Mouse (Mus musculus) intestine, embryonic 16.5 days (tissue): Measurements from ENCODE around the gene Hint1. TPM values are rescaled to one million over a fixed set of nuclear protein-coding genes. Genes with fewer than 3 reads are reported as not detected.
"Not testable (repeated sequence)": the region's sequence is repeated elsewhere in the genome, so short reads cannot be mapped to it uniquely, and the experiment has no call there.

ENCODE experiments used
- ATAC-seq: fragments of 200-750 bp; cut with Nextera tagmentation; 2 replicates; pipeline ENCODE4 v1.8.0; 2017; ENCODE audit warnings: moderate TSS enrichment, moderate library complexity
- H3K27ac ChIP-seq: fragments of 300-500 bp; sonication (generic); 2 replicates; pipeline ENCODE4 v1.5.1; 2014; ENCODE audit warnings: mild to moderate bottlenecking, low read length
- H3K27me3 ChIP-seq: fragments of 300-500 bp; sonication (generic); replicated peaks from 2 replicates; pipeline ENCODE4 v1.6.1; 2014; ENCODE audit warnings: low read length, control low read depth, mixed read lengths; ENCODE audit not compliant: control insufficient read depth, insufficient read depth
- H3K36me3 ChIP-seq: fragments of 300-500 bp; sonication (generic); 2 replicates; pipeline ENCODE4 v1.6.1; 2014; ENCODE audit warnings: low read length, control low read depth; ENCODE audit not compliant: control insufficient read depth, insufficient read depth
- H3K4me1 ChIP-seq: fragments of 300-500 bp; sonication (generic); 2 replicates; pipeline ENCODE4 v1.6.1; 2014; ENCODE audit warnings: low read length, control low read depth, mixed read lengths; ENCODE audit not compliant: control insufficient read depth, insufficient read depth
- H3K4me2 ChIP-seq: fragments of 300-500 bp; sonication (generic); 2 replicates; pipeline ENCODE4 v1.6.1; 2014; ENCODE audit warnings: low read depth, low read length, control low read depth
- H3K4me3 ChIP-seq: fragments of 300-500 bp; sonication (generic); 2 replicates; pipeline ENCODE4 v1.5.1; 2014; ENCODE audit warnings: mild to moderate bottlenecking, low read length
- H3K9ac ChIP-seq: fragments of 300-500 bp; sonication (generic); 2 replicates; pipeline ENCODE4 v1.6.1; 2014; ENCODE audit warnings: low read depth, low read length
- H3K9me3 ChIP-seq: fragments of 300-500 bp; sonication (generic); 2 replicates; pipeline ENCODE4 v1.6.1; 2016; ENCODE audit warnings: low read length, control low read depth; ENCODE audit not compliant: control insufficient read depth
- WGBS: fragments of 180-500 bp; shearing (Covaris S2); extraction: QIAGEN DNeasy Blood & Tissue Kit; methylation state at CpG from one replicate; pipeline ENCODE4 v1.1.7; 2014; 5-methylcytosine and 5-hydroxymethylcytosine counted together
- polyA plus RNA-seq: library from polyadenylated mRNA; unstranded; fragments of >200 nt; fragmentation: Nextera tagmentation; extraction: Ambion mirVana; gene quantifications from 2 replicates; pipeline ENCODE4 v1.2.1, GENCODE M21; 2015

The Hint1 gene
- polyA plus RNA-seq, 1 experiment from 2014 or later = 732 TPM

GRCm38 (mm10) chr11:54839696-54840095, 26.5 kb upstream of the Hint1 start:
- no peak overlapping the region for H3K27ac ChIP-seq
- no peak overlapping the region for H3K4me3 ChIP-seq
- H3K4me1 ChIP-seq = no peaks in the 10 kb centered on the region
- H3K9me3 ChIP-seq = no peaks in the 10 kb centered on the region
- no peaks in the 10 kb centered on the region for H3K36me3 ChIP-seq
- no peak overlapping the region for H3K9ac ChIP-seq
- no peak overlapping the region for H3K4me2 ChIP-seq
- no peaks in the 10 kb centered on the region for H3K27me3 ChIP-seq
- ATAC-seq = no peak
- 91% methylated on average over 4 of the region's 4 CpGs for WGBS

DNA sequence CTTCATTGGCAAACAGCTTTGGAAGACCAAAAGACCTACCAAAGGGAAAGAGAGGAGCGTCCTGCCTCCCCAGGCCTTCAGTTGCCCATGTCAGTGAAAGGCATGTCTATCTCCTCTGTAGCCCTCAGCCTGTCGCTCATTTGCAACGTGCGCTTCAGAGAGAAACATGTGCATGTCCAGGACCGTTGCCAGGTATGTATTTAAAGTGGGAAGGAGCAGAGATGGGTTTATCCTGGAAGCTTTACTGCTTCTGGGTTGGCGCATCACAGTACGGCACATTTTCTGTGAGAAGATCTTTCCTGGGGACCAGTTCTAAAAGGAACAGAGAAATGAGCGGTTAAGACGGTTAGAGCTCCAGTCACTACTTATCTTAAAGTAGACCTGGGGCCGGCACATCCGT, 25.3 kb upstream of the Hint1 start:
- 90% methylated on average over 11 of the region's 11 CpGs for WGBS
- Histone ChIP-seq H3K4me1 (no peaks in the 10 kb centered on the region), H3K9ac (no peak overlapping the region), H3K4me2 (no peak overlapping the region), H3K27ac (no peak overlapping the region), H3K9me3 (no peaks in the 10 kb centered on the region), H3K36me3 (no peaks in the 10 kb centered on the region), H3K4me3 (no peak overlapping the region), H3K27me3 (no peaks in the 10 kb centered on the region)
- no peak for ATAC-seq

GRCm38 (mm10) chr11:54844424-54844823, 21.8 kb upstream of the Hint1 start:
- ATAC-seq = no peak
- no peak overlapping the region for H3K4me3 ChIP-seq
- no peak overlapping the region for H3K4me2 ChIP-seq
- H3K36me3 ChIP-seq = no peaks in the 10 kb centered on the region
- H3K27me3 ChIP-seq = no peaks in the 10 kb centered on the region
- H3K4me1 ChIP-seq = no peaks in the 10 kb centered on the region
- 72% methylated on average over 9 of the region's 9 CpGs for WGBS
- no peak overlapping the region for H3K9ac ChIP-seq
- no peak overlapping the region for H3K27ac ChIP-seq
- no peaks in the 10 kb centered on the region for H3K9me3 ChIP-seq

DNA sequence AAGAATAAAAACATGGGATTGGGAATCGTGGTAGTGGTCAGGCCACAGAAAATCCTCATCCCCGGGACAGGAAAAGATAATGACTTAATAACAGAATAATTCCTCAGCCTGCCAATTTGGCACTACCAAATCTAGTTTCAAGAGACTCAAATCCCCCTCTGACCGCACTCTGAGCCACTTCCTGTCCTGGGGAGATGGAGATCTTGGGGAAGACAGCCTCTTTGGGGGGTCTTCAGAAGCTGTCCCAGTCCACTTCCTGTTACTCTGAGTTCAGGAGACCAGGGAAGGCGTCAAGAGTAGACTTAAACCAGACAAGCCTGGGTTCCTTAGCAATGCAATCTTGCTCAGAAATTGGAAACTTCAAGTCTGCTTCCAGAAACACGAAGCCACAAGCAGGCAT, 21.2 kb upstream of the Hint1 start:
- Histone ChIP-seq H3K4me1 (no peaks in the 10 kb centered on the region), H3K36me3 (no peaks in the 10 kb centered on the region), H3K4me2 (no peak overlapping the region), H3K4me3 (no peak overlapping the region), H3K9ac (no peak overlapping the region), H3K27ac (no peak overlapping the region), H3K27me3 (no peaks in the 10 kb centered on the region), H3K9me3 (no peaks in the 10 kb centered on the region)
- ATAC-seq = no peak
- WGBS = 76% methylated on average over 5 of the region's 5 CpGs

DNA sequence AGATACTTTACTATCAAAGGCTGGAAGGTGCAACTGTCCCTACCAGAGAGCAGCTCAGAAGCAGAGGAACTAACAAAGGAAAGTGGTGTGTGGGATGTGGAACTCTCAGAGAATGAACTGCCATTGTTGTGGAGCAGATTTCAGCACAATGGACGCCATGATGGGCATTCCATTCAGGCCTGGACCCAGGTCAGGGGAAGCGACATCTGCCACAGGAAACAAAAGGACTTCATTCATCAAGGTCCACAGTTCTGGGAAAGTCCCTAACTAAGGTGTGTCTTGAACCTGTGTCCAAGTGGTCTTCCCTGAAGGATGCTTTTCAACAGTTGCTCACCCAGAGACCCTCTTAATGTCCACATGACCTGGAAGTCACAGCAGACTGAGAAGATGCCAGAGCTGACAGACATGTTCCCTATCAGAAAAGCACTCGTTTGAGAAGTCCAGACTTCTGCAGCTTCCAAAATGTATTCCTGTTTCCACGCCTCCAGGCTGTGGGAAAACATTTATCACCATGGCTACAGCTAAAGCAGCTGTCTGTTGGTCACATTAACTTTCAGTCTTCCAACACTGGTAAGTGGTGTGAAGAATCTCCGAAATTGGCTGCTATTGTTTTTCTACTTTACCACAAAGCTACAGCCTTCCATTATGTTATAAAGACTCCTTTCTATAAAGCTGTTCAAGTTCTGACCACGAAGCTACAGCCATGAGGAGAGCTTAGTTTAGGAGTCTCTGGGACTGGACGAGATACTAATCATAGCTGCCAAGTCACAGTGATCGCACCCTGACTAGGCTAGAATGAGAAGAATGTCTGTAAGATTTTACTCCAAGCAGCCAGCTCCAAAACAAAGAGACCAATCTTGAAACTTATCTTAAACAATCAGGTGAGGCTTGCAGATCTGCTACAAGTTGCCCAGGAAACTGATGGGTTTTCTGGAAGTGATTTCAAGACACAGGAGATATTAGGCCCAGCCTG, 20.4 kb upstream of the Hint1 start:
- Histone ChIP-seq H3K36me3 (no peaks in the 10 kb centered on the region), H3K4me2 (no peak overlapping the region), H3K4me1 (no peaks in the 10 kb centered on the region), H3K4me3 (no peak overlapping the region), H3K9me3 (no peaks in the 10 kb centered on the region), H3K27ac (no peak overlapping the region), H3K9ac (0 out of 2 replicates have a peak overlapping the region, but pooled peaks have one; percentile 30), H3K27me3 (no peaks in the 10 kb centered on the region)
- ATAC-seq = no peak
- WGBS = 48% methylated on average over 8 of the region's 8 CpGs

GRCm38 (mm10) chr11:54849961-54850758, 16.0 kb upstream of the Hint1 start:
- Histone ChIP-seq H3K27me3 (no peaks in the 10 kb centered on the region), H3K27ac (no peak overlapping the region), H3K4me2 (no peak overlapping the region), H3K9me3 (no peaks in the 10 kb centered on the region), H3K4me1 (no peaks in the 10 kb centered on the region), H3K4me3 (no peak overlapping the region), H3K36me3 (no peaks in the 10 kb centered on the region), H3K9ac (no peak overlapping the region)
- no peak for ATAC-seq
- WGBS = 82% methylated on average over 10 of the region's 10 CpGs

- no peak for ATAC-seq
- H3K27me3 ChIP-seq = no peaks in the 10 kb centered on the region
- no peaks in the 10 kb centered on the region for H3K9me3 ChIP-seq
- no peaks in the 10 kb centered on the region for H3K36me3 ChIP-seq
- H3K4me3 ChIP-seq = no peak overlapping the region
- H3K4me2 ChIP-seq = no peak overlapping the region
- WGBS = 91% methylated on average over 12 of the region's 12 CpGs
- no peak overlapping the region for H3K9ac ChIP-seq
- H3K4me1 ChIP-seq = no peaks in the 10 kb centered on the region
- H3K27ac ChIP-seq = no peak overlapping the region
Measured at GRCm38 (mm10) chr11:54851656-54852055, 14.5 kb upstream of the Hint1 start.

DNA sequence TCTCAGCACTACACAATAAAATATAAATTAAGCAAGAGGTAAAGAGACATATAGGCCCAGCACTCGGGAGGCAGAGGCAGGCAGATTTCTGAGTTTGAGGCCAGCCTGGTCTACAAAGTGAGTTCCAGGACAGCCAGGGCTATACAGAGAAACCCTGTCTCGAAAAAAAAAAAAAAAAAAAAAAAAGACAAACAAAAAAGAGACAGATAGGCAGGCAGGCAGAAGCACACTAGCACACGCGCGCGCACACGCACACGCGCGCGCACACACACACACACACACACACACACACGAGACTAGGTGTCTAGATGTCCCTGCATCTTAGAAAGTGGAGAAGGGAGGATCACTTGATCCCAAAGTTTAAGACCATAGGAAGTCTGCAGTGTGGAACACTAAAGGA, 7.3 kb upstream of the Hint1 start:
- H3K27ac ChIP-seq, H3K9ac ChIP-seq, H3K9me3 ChIP-seq, H3K4me3 ChIP-seq, H3K4me1 ChIP-seq, ATAC-seq, H3K36me3 ChIP-seq, H3K4me2 ChIP-seq, H3K27me3 ChIP-seq: not testable (repeated sequence)
- WGBS = 96% methylated on average over 11 of the region's 12 CpGs

- Histone ChIP-seq H3K4me1 (peaks cover 6% of the 10 kb centered on the region; the same call in 1 of the 2 replicates), H3K27me3 (no peaks in the 10 kb centered on the region), H3K4me3 (peak overlapping the region; percentile 67), H3K9ac (peak overlapping the region; percentile 78), H3K36me3 (no peaks in the 10 kb centered on the region), H3K9me3 (no peaks in the 10 kb centered on the region), H3K4me2 (peak overlapping the region; percentile 74), H3K27ac (no peak overlapping the region; the same call in 1 of the 2 replicates)
- no peak for ATAC-seq
- WGBS = 20% methylated on average over 11 of the region's 11 CpGs
Measured at GRCm38 (mm10) chr11:54859322-54860165, 6.6 kb upstream of the Hint1 start.
